Mouse (Mus musculus) liver, postnatal 0 days (tissue): ENCODE measurements around the gene Gstp1. TPM values are rescaled to one million over a fixed set of nuclear protein-coding genes. Genes with fewer than 3 reads are reported as not detected.

ENCODE experiments used
- ATAC-seq: fragments of 200-750 bp; cut with Nextera tagmentation; 2 replicates; pipeline ENCODE4 v1.8.0; 2017; ENCODE audit warnings: mild to moderate bottlenecking, moderate library complexity
- DNase-seq: peaks from one replicate; pipeline ENCODE4 v3.0.0-alpha.2; 2016
- H3K27ac ChIP-seq: fragments of 300-500 bp; sonication (generic); 2 replicates; pipeline ENCODE4 v1.5.1; 2014; ENCODE audit warnings: antibody characterized with exemption, moderate library complexity, mild to moderate bottlenecking, low read depth
- H3K27me3 ChIP-seq: fragments of 300-500 bp; sonication (generic); 2 replicates; pipeline ENCODE4 v1.6.1; 2014; ENCODE audit warnings: low read length, control low read depth, mixed read lengths; ENCODE audit not compliant: insufficient read depth
- H3K36me3 ChIP-seq: fragments of 300-500 bp; sonication (generic); replicated peaks from 2 replicates; pipeline ENCODE4 v1.6.1; 2014; ENCODE audit warnings: mild to moderate bottlenecking, control low read depth, low read length, moderate library complexity, mixed read lengths; ENCODE audit not compliant: insufficient read depth
- H3K4me1 ChIP-seq: fragments of 300-500 bp; sonication (generic); 2 replicates; pipeline ENCODE4 v1.6.1; 2014; ENCODE audit warnings: antibody characterized with exemption, mild to moderate bottlenecking, control low read depth; ENCODE audit not compliant: insufficient read depth
- H3K4me2 ChIP-seq: fragments of 300-500 bp; sonication (generic); 2 replicates; pipeline ENCODE4 v1.6.1; 2014; ENCODE audit warnings: low read depth, mild to moderate bottlenecking, low read length, moderate library complexity, mixed read lengths
- H3K4me3 ChIP-seq: fragments of 300-500 bp; sonication (generic); 2 replicates; pipeline ENCODE4 v1.5.1; 2014; ENCODE audit warnings: low read depth, low read length
- H3K9ac ChIP-seq: fragments of 300-500 bp; sonication (generic); replicated peaks from 2 replicates; pipeline ENCODE4 v1.6.1; 2014; ENCODE audit warnings: mild to moderate bottlenecking, moderate library complexity
- H3K9me3 ChIP-seq: fragments of 300-500 bp; sonication (generic); 2 replicates; pipeline ENCODE4 v1.6.1; 2016; ENCODE audit warnings: mild to moderate bottlenecking, control low read depth, low read length, mixed read lengths
- CTCF ChIP-seq: sonication (generic); IDR thresholded peaks from 2 replicates; pipeline ENCODE4 v1.5.1; 2016; ENCODE audit warnings: antibody characterized with exemption, low read depth
- EP300 ChIP-seq: IDR thresholded peaks from 2 replicates; pipeline ENCODE4 v1.6.1; 2016; ENCODE audit warnings: antibody characterized with exemption, low read depth, mild to moderate bottlenecking
- WGBS: fragments of 180-500 bp; shearing (Covaris S2); extraction: QIAGEN DNeasy Blood & Tissue Kit; methylation state at CpG from one replicate; pipeline ENCODE4 v1.1.7; 2014; ENCODE audit not compliant: insufficient replicate concordance; 5-methylcytosine and 5-hydroxymethylcytosine counted together
- polyA plus RNA-seq: library from polyadenylated mRNA; unstranded; fragments of >200 nt; fragmentation: Nextera tagmentation; extraction: Ambion mirVana; gene quantifications from 2 replicates; pipeline ENCODE4 v1.2.1, GENCODE M21; 2015

Gene Gstp1
- polyA plus RNA-seq, 1 experiment from 2014 or later, result 428 TPM

DNA sequence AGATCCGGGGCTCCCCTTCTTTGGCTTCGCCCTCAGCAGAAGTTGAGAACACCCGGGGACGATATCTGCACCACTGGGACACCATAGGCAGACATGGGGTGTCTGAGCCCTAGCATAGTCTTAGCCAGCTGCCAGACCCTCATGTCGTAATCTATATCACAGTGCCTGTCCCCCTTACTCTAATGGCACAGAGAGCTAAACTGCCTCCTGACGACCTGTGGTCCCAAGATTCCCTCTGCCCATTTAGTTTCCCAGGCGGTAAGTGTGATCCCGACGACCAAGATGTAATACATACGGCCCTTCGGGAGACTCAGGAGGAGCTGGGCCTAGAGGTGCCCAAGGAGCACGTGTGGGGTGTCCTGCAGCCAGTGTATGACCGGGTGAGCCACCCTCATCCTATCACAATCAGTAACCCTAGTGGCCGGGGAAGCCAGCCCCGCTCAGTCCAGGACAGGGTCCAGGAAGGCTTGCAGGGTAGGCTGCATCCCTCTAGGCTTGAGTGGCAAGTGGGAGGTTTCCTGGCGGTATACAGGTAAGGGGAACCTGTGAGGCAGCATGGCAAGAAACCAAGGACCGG, 36.7 kb downstream of the Gstp1 start:
- no peaks in the 10 kb centered on the region for H3K27me3 ChIP-seq
- H3K36me3 ChIP-seq, result 0 out of 2 replicates have a peak, but pooled peaks cover 6% of the 10 kb centered on the region
- H3K27ac ChIP-seq, result peak overlapping the region; percentile 97
- no peaks in the 10 kb centered on the region for H3K9me3 ChIP-seq
- peaks cover 14% of the 10 kb centered on the region for H3K4me1 ChIP-seq
- peak; percentile 3; the same call in 1 of the 2 replicates for ATAC-seq
- H3K4me2 ChIP-seq, result peak overlapping the region; percentile 100
- peak overlapping the region; percentile 83 for H3K9ac ChIP-seq
- no peak for TF ChIP-seq EP300
- TF ChIP-seq CTCF, result no peak
- 25% methylated on average over 17 of the region's 17 CpGs for WGBS
- peak overlapping the region; percentile 80 for H3K4me3 ChIP-seq
- no peak for DNase-seq

GRCm38 (mm10) chr19:4000119-4000900, 37.5 kb downstream of the Gstp1 start, which contains the start of the genes Nudt8 and Gm49405:
TSS of gene Nudt8 (plus strand) at chr19:4000580.
TSS of gene Gm49405 (plus strand) at chr19:4000626.
- TF ChIP-seq EP300, result no peak
- TF ChIP-seq CTCF, result peak; percentile 93
- peak; percentile 92 for ATAC-seq
- Histone ChIP-seq H3K9me3 (no peaks in the 10 kb centered on the region), H3K4me2 (peak within 1 kb of the TSS; percentile 100), H3K4me3 (peak within 1 kb of the TSS; percentile 80), H3K36me3 (0 out of 2 replicates have a peak, but pooled peaks cover 4% of the 10 kb centered on the region), H3K4me1 (peaks cover 14% of the 10 kb centered on the region), H3K27me3 (no peaks in the 10 kb centered on the region), H3K27ac (peak within 1 kb of the TSS; percentile 97), H3K9ac (peak within 1 kb of the TSS; percentile 83)
- WGBS, result under 1% methylated on average over 64 of the region's 64 CpGs
- peak; percentile 97 for DNase-seq

- H3K27me3 ChIP-seq, result no peaks in the 10 kb centered on the region
- WGBS, result 75% methylated on average over 9 of the region's 9 CpGs
- no peak for ATAC-seq
- H3K9ac ChIP-seq, result no peak overlapping the region
- DNase-seq, result no peak
- H3K36me3 ChIP-seq, result no peaks in the 10 kb centered on the region
- peaks cover 14% of the 10 kb centered on the region for H3K4me1 ChIP-seq
- peak overlapping the region; percentile 100 for H3K4me2 ChIP-seq
- TF ChIP-seq EP300, result no peak
- TF ChIP-seq CTCF, result no peak
- H3K27ac ChIP-seq, result no peak overlapping the region
- no peak overlapping the region for H3K4me3 ChIP-seq
- H3K9me3 ChIP-seq, result no peaks in the 10 kb centered on the region
Measured at GRCm38 (mm10) chr19:3999121-3999730, 38.6 kb downstream of the Gstp1 start.

DNA sequence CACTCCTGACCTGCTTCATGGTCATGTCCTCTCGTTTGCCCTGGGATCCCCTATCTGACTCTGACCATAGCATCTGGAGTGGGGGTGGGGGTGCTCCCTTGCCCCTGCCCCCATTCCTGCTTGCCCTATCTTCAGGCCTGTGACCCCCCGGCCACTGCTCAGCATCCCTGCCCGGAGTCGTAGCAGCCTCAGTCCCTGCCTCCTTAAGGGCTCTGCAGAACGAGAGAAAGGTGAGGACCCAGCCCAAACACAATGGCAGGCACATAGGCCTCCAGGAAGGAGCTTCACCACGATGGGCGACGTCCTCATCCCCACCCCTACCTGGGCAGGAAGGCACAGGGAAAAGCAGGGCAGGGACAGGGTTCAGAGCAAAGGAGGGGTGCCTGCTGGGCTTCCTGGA, 39.5 kb downstream of the Gstp1 start:
- WGBS, result 83% methylated on average over 8 of the region's 8 CpGs
- no peak overlapping the region for H3K4me2 ChIP-seq
- H3K4me3 ChIP-seq, result no peak overlapping the region
- H3K36me3 ChIP-seq, result no peaks in the 10 kb centered on the region
- H3K9me3 ChIP-seq, result no peaks in the 10 kb centered on the region
- TF ChIP-seq EP300 (no peak), CTCF (no peak)
- peaks cover 14% of the 10 kb centered on the region for H3K4me1 ChIP-seq
- no peak overlapping the region for H3K27ac ChIP-seq
- no peak for ATAC-seq
- H3K9ac ChIP-seq, result no peak overlapping the region
- no peak for DNase-seq
- no peaks in the 10 kb centered on the region for H3K27me3 ChIP-seq

DNA sequence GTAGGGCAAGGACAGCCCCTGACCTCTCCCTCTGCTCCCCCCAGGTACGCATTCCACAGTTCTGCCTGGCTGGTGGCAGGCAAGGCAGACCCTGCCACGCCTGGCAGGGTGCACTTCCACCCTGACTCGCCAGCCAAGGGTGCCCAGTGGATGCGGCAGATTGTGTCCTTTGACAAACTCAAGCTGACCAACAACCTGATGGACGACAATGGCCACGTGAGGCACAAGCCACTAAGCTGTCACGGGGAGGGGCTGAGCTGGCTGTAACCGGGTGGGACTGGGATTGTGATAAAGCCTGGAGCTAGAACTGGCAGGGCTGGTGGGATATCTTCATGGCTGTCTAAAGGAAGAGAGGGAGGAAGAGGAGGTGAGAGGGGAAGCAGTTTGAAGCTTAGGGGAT, 40.6 kb downstream of the Gstp1 start:
- H3K27me3 ChIP-seq, result no peaks in the 10 kb centered on the region
- H3K4me2 ChIP-seq, result no peak overlapping the region
- H3K9ac ChIP-seq, result no peak overlapping the region
- no peak overlapping the region for H3K27ac ChIP-seq
- no peak for TF ChIP-seq CTCF
- no peak for TF ChIP-seq EP300
- H3K4me1 ChIP-seq, result peaks cover 14% of the 10 kb centered on the region
- ATAC-seq (no peak), DNase-seq (no peak)
- H3K4me3 ChIP-seq, result no peak overlapping the region
- no peaks in the 10 kb centered on the region for H3K9me3 ChIP-seq
- H3K36me3 ChIP-seq, result no peaks in the 10 kb centered on the region
- 59% methylated on average over 8 of the region's 8 CpGs for WGBS

DNA sequence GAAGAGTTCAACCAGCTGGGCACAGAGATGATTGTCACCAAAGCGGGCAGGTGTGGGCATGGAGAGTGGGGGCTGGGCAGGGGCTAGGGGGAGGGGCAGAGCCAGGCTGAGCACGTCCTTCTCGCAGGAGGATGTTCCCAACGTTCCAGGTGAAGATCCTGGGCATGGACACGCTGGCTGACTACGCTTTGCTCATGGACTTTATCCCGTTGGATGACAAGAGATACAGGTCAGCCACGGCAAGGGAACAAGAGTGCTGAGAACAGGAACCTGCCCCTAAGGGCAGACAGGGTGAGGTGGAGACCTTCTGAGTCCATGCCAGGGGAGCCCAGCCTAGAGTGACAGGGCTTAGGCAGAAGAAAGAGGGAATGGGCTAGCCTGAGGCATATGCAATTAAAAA, 41.0 kb downstream of the Gstp1 start:
- ATAC-seq (no peak), DNase-seq (no peak)
- no peaks in the 10 kb centered on the region for H3K27me3 ChIP-seq
- 63% methylated on average over 8 of the region's 8 CpGs for WGBS
- no peak overlapping the region for H3K4me3 ChIP-seq
- peaks cover 14% of the 10 kb centered on the region for H3K4me1 ChIP-seq
- no peak overlapping the region for H3K27ac ChIP-seq
- no peaks in the 10 kb centered on the region for H3K9me3 ChIP-seq
- TF ChIP-seq EP300 (no peak), CTCF (no peak)
- no peak overlapping the region for H3K9ac ChIP-seq
- H3K36me3 ChIP-seq, result no peaks in the 10 kb centered on the region
- no peak overlapping the region for H3K4me2 ChIP-seq
